Comparison of ENCODE assay signal across 1 mouse cellular context in the genomic region with DNA sequence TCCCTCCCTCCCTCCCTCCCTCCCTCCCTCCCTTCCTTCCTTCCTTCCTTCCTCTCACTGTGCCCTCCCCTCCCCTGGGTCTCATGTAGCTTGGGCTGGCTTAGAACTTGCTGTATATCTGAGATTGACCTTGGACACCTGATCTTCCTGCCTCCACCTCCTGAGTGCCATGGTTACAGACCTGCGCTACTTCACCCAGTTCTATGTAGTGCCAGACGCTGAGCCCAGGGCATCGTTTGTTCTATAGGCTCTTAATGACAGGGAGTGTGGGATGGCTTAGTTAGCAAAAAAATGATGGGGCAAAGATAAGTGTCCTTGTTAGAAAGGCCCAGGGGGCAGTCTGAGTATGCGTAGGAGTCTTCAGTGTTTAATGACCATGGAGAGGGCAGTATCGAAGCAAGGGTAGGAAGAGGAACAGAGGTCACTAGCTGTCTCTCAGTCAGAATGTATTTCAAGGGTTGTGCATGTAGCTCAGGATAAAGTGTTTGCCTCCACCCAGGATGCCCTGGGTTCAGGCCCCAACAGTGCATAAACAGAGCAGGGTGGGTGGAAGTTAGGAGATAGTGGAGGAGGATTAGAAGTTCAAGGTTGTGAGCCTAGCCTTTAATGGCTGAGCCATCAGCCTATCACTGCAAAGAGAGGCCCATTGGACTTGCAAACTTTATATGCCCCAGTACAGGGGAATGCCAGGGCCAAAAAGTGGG.
TF ChIP-seq lines count a peak whose summit lies in the region.

No protein-coding gene starts in this region.

TF ChIP-seq in MEL, 35 proteins besides CTCF, POLR2A, EP300 and RAD21:
- no peak for TF ChIP-seq ETS1 (IDR thresholded peaks at IDR 0.05; ENCODE audit: low read depth, low read length)
- no peak for TF ChIP-seq SMC3 (IDR thresholded peaks at IDR 0.05; ENCODE audit: low read depth, low read length)
- no peak for TF ChIP-seq TCF12 (IDR thresholded peaks at IDR 0.05; ENCODE audit: low read depth, low read length)
- TF ChIP-seq USF1 (IDR thresholded peaks at IDR 0.05; ENCODE audit: low read depth, low read length): no peak
TF ChIP-seq in MEL: peak in this region for 0.
